Mouse (Mus musculus): Measurements from ENCODE around the gene Prkn.

DNA sequence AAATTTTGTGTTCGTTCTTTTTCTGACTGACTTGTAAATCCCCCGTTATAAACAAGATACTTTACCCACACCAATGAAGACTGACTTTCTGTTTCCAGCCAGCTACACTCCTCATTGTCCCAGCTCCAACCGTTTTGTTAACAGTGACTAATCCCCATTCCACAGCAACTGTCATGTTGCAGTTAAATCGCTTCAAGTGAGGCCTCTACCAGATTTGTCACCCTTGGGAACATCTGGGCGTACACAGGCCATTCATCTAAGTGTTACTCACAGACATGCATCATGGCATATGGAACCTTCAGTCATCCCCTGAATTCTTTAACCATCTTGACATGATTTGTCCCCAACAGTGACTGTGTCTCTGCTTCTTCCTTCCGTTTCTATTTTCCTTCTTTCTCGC is 669.9 kb downstream of the Prkn start:
- TF ChIP-seq CTCF (IDR thresholded peaks at IDR 0.05; ENCODE audit: borderline replicate concordance, insufficient read depth, low read depth, low read length) (no peak), POLR2A (IDR thresholded peaks at IDR 0.05; ENCODE audit: borderline replicate concordance, insufficient read depth, low read length) (no peak)

All from cerebellum, adult 2 months (tissue).